Mouse (Mus musculus): ENCODE data around the gene Rasgrp4. TPM values are rescaled to one million over a fixed set of nuclear protein-coding genes. Genes with fewer than 3 reads are reported as not detected.
"Not testable (repeated sequence)": the region's sequence is repeated elsewhere in the genome, so short reads cannot be mapped to it uniquely, and the experiment has no call there.

The Rasgrp4 gene
- total and polyA plus RNA-seq, 2 experiments from 2014 or later: 0.19 to 0.79 TPM

DNA sequence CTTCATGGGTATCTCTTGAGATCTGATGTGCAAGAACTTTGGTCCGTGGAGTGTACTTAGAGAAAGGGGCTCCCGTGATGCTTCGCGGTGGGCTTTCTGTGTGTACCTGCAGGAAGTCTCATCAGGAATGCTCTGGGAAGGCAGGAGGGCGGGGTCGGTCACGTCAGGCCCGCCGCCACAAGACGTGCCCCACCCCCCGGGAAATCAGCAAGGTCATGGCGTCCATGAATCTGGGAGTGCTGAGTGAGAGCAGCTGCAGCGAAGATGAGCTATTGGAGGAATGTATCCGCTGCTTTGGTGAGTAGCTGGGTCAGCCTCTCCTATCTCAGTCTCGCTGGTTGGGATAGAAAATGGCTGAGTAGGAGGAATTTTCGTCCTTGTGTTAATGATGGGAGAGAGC is 2.8 kb downstream of the Rasgrp4 start:
- 27% methylated on average over 16 of the region's 16 CpGs for WGBS
- H3K4me3 ChIP-seq (ENCODE audit: low read depth, low read length): no peak overlapping the region
- TF ChIP-seq CTCF (IDR thresholded peaks at IDR 0.05; ENCODE audit: low read depth) (no peak), EP300 (IDR thresholded peaks at IDR 0.05; ENCODE audit: low read depth) (no peak)
- H3K9me3 ChIP-seq (replicated peaks; ENCODE audit: control insufficient read depth, low read length): no peaks in the 10 kb centered on the region
- H3K27me3 ChIP-seq (ENCODE audit: control insufficient read depth, insufficient read depth, low read length): peaks cover 8% of the 10 kb centered on the region
- no peaks in the 10 kb centered on the region for H3K4me1 ChIP-seq (ENCODE audit: control insufficient read depth, insufficient read depth)
- H3K36me3 ChIP-seq (replicated peaks; ENCODE audit: control insufficient read depth, insufficient read depth, low read length): no peaks in the 10 kb centered on the region
- ATAC-seq (ENCODE audit: insufficient read depth, low read depth): no peak
- H3K27ac ChIP-seq (ENCODE audit: low read depth): no peak overlapping the region
- H3K9ac ChIP-seq (replicated peaks; ENCODE audit: low read depth, low read length): no peak overlapping the region
- no peak overlapping the region for H3K4me2 ChIP-seq (ENCODE audit: low read depth, low read length)
- DNase-seq (ENCODE audit: low spot score): no peak

DNA sequence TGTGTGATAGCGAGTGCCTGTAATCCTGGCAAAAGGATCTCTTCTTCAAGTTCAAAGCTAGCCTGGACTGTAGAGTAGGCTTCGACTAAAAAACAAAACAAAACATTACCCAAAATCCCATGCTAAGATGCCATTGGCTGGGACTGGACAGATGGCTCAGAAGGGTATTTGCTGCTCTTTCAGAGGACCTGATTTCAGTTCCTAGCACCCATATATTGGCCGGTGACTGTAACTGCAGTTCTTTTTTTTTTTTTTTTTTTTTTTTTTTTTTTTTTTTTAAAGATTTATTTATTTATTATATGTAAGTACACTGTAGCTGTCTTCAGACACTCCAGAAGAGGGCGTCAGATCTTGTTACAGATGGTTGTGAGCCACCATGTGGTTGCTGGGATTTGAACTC is 4.6 kb downstream of the Rasgrp4 start:
- DNase-seq (ENCODE audit: low spot score); H3K4me1 ChIP-seq (ENCODE audit: control insufficient read depth, insufficient read depth); H3K27ac ChIP-seq (ENCODE audit: low read depth); ATAC-seq (ENCODE audit: insufficient read depth, low read depth); H3K4me3 ChIP-seq (ENCODE audit: low read depth, low read length); H3K9ac ChIP-seq (replicated peaks; ENCODE audit: low read depth, low read length); H3K4me2 ChIP-seq (ENCODE audit: low read depth, low read length); H3K36me3 ChIP-seq (replicated peaks; ENCODE audit: control insufficient read depth, insufficient read depth, low read length); H3K9me3 ChIP-seq (replicated peaks; ENCODE audit: control insufficient read depth, low read length); H3K27me3 ChIP-seq (ENCODE audit: control insufficient read depth, insufficient read depth, low read length): not testable (repeated sequence)
- 86% methylated on average over 3 of the region's 4 CpGs for WGBS

DNA sequence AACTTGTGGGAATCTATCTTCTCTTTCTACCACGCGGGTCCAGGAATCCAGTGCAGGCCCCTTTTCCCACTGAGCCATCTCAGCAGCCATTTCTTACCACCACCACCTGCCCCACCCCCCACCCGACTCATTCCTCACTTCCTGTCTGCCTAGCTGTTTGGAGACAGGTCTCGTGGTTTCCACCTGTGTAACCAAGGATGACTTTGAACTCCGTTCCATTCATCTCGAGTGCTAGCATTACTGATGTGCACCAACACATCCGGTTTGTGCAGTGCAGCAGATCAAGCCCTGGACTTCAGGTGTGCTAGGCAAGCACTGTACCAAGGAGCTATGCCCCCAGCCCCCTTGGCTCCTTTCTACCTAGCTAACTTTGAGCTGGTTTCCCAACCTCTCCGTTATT is 6.8 kb downstream of the Rasgrp4 start:
- DNase-seq (ENCODE audit: low spot score): no peak
- WGBS: 80% methylated on average over 8 of the region's 8 CpGs
- H3K27ac ChIP-seq (ENCODE audit: low read depth): no peak overlapping the region

DNA sequence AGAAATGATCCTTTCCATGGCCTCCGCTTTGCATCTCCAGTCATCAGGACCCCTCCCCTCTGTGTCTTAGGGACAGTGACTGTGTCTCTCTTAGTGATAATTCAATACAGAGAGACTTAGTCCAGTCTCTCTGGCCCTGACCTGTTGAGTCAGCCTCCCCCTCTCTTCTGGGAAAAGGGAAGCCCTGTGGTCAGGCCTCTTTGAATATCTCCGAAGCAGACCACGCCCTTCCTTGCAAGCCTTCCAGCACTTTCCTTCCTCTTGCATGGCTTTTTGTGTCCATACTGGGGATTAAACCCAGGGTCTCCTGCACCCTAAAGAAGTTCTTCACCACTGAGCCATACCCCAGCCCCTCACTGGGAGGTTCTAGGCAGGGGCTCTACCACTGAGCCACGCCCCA is 9.4 kb downstream of the Rasgrp4 start:
- Histone ChIP-seq H3K27me3 (ENCODE audit: control insufficient read depth, insufficient read depth, low read length) (no peaks in the 10 kb centered on the region), H3K4me2 (ENCODE audit: low read depth, low read length) (no peak overlapping the region), H3K27ac (ENCODE audit: low read depth) (no peak overlapping the region), H3K9me3 (replicated peaks; ENCODE audit: control insufficient read depth, low read length) (no peaks in the 10 kb centered on the region), H3K36me3 (replicated peaks; ENCODE audit: control insufficient read depth, insufficient read depth, low read length) (no peaks in the 10 kb centered on the region), H3K4me1 (ENCODE audit: control insufficient read depth, insufficient read depth) (no peaks in the 10 kb centered on the region), H3K4me3 (ENCODE audit: low read depth, low read length) (no peak overlapping the region), H3K9ac (replicated peaks; ENCODE audit: low read depth, low read length) (no peak overlapping the region)
- ATAC-seq (ENCODE audit: insufficient read depth, low read depth): no peak
- no peak for DNase-seq (ENCODE audit: low spot score)
- no peak for TF ChIP-seq EP300 (IDR thresholded peaks at IDR 0.05; ENCODE audit: low read depth)
- TF ChIP-seq CTCF (IDR thresholded peaks at IDR 0.05; ENCODE audit: low read depth): no peak
- WGBS: 78% methylated on average over 4 of the region's 4 CpGs

More for the DNA sequence above, 6.8 kb downstream of the Rasgrp4 start:
- TF ChIP-seq EP300 (IDR thresholded peaks at IDR 0.05; ENCODE audit: low read depth): no peak
- TF ChIP-seq CTCF (IDR thresholded peaks at IDR 0.05; ENCODE audit: low read depth): no peak
- Histone ChIP-seq H3K4me3 (ENCODE audit: low read depth, low read length) (no peak overlapping the region), H3K9ac (replicated peaks; ENCODE audit: low read depth, low read length) (no peak overlapping the region), H3K4me1 (ENCODE audit: control insufficient read depth, insufficient read depth) (no peaks in the 10 kb centered on the region), H3K4me2 (ENCODE audit: low read depth, low read length) (no peak overlapping the region), H3K9me3 (replicated peaks; ENCODE audit: control insufficient read depth, low read length) (no peaks in the 10 kb centered on the region), H3K27me3 (ENCODE audit: control insufficient read depth, insufficient read depth, low read length) (no peaks in the 10 kb centered on the region), H3K36me3 (replicated peaks; ENCODE audit: control insufficient read depth, insufficient read depth, low read length) (no peaks in the 10 kb centered on the region)
- ATAC-seq (ENCODE audit: insufficient read depth, low read depth): no peak

DNA sequence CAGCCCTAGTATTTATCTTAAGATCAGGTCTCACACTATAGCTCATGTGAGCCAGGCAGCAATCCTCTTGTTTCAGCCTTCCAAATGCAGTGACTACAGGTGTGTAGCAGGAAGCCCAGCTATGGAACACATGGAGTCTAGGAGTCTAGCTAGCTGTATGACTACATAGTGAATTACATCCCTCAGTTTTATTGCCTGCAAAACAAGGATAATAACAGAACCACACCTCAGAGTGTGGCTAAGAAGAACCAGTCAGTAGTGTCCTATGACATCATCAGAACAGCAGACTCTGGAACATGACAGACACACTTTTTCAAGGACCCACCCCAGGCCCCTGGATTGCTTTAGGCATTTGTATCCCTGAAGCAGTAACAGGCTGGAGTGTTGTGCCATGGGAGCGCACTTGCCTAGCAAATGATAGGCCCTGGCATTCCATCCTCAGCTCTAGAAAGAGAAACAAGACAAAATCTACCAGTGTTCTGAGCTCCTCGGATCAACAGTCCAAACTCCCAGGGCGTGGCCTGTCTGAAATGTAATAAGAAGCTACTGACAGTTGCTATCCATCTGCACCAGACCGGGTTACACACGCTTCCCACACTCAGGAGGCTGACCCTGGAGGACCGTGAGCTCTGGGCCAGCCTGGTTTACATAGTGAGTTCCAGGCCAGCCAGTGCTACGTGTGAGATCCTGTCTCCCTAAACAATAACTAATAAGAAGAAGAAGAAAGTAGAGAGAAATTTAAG is 12.1 kb downstream of the Rasgrp4 start:
- Histone ChIP-seq H3K36me3 (replicated peaks; ENCODE audit: control insufficient read depth, insufficient read depth, low read length) (no peaks in the 10 kb centered on the region), H3K9ac (replicated peaks; ENCODE audit: low read depth, low read length) (no peak overlapping the region), H3K4me1 (ENCODE audit: control insufficient read depth, insufficient read depth) (no peaks in the 10 kb centered on the region), H3K4me2 (ENCODE audit: low read depth, low read length) (no peak overlapping the region), H3K9me3 (replicated peaks; ENCODE audit: control insufficient read depth, low read length) (no peaks in the 10 kb centered on the region), H3K27ac (ENCODE audit: low read depth) (no peak overlapping the region), H3K27me3 (ENCODE audit: control insufficient read depth, insufficient read depth, low read length) (no peaks in the 10 kb centered on the region), H3K4me3 (ENCODE audit: low read depth, low read length) (no peak overlapping the region)
- DNase-seq (ENCODE audit: low spot score): no peak
- no peak for ATAC-seq (ENCODE audit: insufficient read depth, low read depth)
- WGBS: 78% methylated on average over 7 of the region's 7 CpGs
- TF ChIP-seq CTCF (IDR thresholded peaks at IDR 0.05; ENCODE audit: low read depth): no peak
- TF ChIP-seq EP300 (IDR thresholded peaks at IDR 0.05; ENCODE audit: low read depth): no peak

DNA sequence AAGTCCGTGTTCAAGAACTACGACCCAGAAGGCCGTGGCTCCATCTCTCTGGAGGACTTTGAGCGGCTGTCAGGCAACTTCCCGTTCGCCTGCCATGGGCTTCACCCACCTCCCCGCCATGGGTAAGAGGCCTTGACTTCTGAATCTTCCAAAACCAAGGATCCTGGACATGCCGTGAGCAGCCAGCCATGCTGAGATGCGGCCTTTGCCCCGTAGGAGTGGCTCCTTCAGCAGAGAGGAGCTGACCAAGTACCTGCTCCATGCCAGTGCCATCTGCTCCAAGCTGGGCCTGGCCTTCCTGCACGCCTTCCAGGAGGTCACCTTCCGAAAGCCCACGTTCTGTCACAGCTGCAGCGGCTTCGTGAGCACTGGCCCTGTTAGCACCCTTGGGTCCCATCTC is 14.1 kb downstream of the Rasgrp4 start:
- H3K27ac ChIP-seq (ENCODE audit: low read depth): no peak overlapping the region
- ATAC-seq (ENCODE audit: insufficient read depth, low read depth) (no peak), DNase-seq (ENCODE audit: low spot score) (no peak)
- H3K9me3 ChIP-seq (replicated peaks; ENCODE audit: control insufficient read depth, low read length): no peaks in the 10 kb centered on the region
- TF ChIP-seq EP300 (IDR thresholded peaks at IDR 0.05; ENCODE audit: low read depth) (no peak), CTCF (IDR thresholded peaks at IDR 0.05; ENCODE audit: low read depth) (no peak)
- no peaks in the 10 kb centered on the region for H3K27me3 ChIP-seq (ENCODE audit: control insufficient read depth, insufficient read depth, low read length)
- H3K36me3 ChIP-seq (replicated peaks; ENCODE audit: control insufficient read depth, insufficient read depth, low read length): 0 out of 2 replicates have a peak, but pooled peaks cover 4% of the 10 kb centered on the region
- H3K4me3 ChIP-seq (ENCODE audit: low read depth, low read length): no peak overlapping the region
- H3K9ac ChIP-seq (replicated peaks; ENCODE audit: low read depth, low read length): no peak overlapping the region
- H3K4me1 ChIP-seq (ENCODE audit: control insufficient read depth, insufficient read depth): no peaks in the 10 kb centered on the region
- WGBS: 88% methylated on average over 15 of the region's 15 CpGs
- H3K4me2 ChIP-seq (ENCODE audit: low read depth, low read length): no peak overlapping the region
